1 mouse cellular context compared by ENCODE assay signal in the genomic region with DNA sequence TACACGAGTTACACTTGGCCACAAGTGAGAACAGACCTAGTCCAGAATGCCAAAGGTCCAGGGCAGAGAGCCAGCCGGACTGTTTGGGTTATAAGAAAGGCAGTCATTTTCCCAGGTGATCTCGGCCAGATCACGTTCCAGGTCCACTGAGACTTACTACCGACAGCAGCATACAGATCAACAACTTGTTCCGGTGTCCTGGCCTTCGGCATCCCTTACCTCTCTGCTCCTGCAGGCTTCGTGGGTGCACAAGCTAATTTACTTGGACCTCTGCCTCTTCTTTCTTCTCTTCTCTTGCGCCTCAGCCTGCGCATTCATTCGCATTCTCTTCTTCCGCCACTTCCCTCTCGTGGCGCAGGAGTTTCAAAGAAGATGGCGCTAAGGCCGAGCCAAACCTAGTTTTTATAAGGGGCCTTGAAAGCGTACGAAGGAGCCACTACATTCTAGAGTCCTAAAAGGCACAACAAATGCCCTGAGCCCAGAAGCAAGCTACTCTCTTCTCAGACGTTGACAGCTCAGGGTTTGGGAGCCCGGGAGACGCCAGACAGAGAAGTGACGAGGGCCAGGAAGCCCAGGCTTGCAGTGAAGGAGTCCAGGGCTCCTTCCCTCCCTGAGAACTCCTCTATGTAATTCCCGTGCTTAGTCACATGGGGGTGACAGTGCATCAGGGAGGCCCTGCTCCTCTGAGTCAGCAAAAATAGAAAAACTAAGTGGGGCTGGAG.
TF ChIP-seq lines count a peak whose summit lies in the region.

No protein-coding gene starts in this region.

TF ChIP-seq in CH12.LX, 34 proteins besides CTCF, POLR2A, EP300 and RAD21:
- TF ChIP-seq ZMIZ1 (IDR thresholded peaks at IDR 0.05; ENCODE audit: low read depth, low read length): no peak
- no peak for TF ChIP-seq NRF1 (IDR thresholded peaks at IDR 0.05; ENCODE audit: low read depth, low read length)
- no peak for TF ChIP-seq JUND (conservative IDR thresholded peaks at IDR 0.05; ENCODE audit: low read depth, low read length)
- no peak for TF ChIP-seq GABPA (IDR thresholded peaks at IDR 0.05; ENCODE audit: insufficient replicate concordance, low read depth, low read length)
- TF ChIP-seq SMC3 (IDR thresholded peaks at IDR 0.05; ENCODE audit: low read depth, low read length): peak; percentile 57
- no peak for TF ChIP-seq KAT2A (IDR thresholded peaks at IDR 0.05; ENCODE audit: insufficient replicate concordance, low read length)
- TF ChIP-seq UBTF (IDR thresholded peaks at IDR 0.05; ENCODE audit: low read depth, low read length): no peak
- no peak for TF ChIP-seq USF1 (IDR thresholded peaks at IDR 0.05; ENCODE audit: low read depth, low read length)
- no peak for TF ChIP-seq BHLHE40 (IDR thresholded peaks at IDR 0.05; ENCODE audit: low read depth, low read length)
- TF ChIP-seq MAFK (IDR thresholded peaks at IDR 0.05; ENCODE audit: insufficient replicate concordance, low read length): peak; percentile 100
